Mouse (Mus musculus) mesoderm, embryonic 11.5 days (tissue): ENCODE results near the gene Esm1.
A peak's percentile ranks its signal among the peaks of the same experiment; 100 is the strongest.
"Not testable (repeated sequence)": the region's sequence is repeated elsewhere in the genome, so short reads cannot be mapped to it uniquely, and the experiment has no call there.

Source experiments
- DNase-seq: peaks from one replicate; pipeline ENCODE4 v3.0.0-alpha.2; 2012; ENCODE audit warnings: low read depth, low spot score

Gene Esm1

GRCm38 (mm10) chr13:113227666-113228463 lies 18.4 kb downstream of the Esm1 start:
- DNase-seq, result no peak

- no peak for DNase-seq
These were observed 32.7 kb downstream of the Esm1 start for GRCm38 (mm10) chr13:113242129-113242528.

DNA sequence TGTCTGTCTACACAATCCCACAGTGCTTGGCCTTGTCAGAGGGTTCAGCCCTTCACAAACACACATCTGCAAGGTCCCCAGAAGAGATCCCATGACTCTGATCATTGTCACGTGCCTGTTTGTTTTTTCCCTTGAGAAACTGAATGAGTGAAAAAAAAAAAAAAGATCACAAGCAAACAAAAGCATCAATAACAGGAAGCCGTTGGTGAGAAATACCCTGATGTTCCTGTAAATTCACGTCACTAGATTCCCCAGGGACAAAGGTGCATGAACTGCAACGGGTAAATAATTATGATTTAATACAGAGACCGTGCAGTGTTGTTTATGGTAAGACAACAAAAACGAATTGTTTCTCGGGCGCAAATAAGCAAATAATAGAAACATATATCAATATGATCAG lies 35.6 kb downstream of the Esm1 start:
- DNase-seq, result no peak

- not testable (repeated sequence) for DNase-seq
These were observed 43.1 kb downstream of the Esm1 start for GRCm38 (mm10) chr13:113252580-113252979.

- DNase-seq, result no peak
These were observed 47.3 kb downstream of the Esm1 start for GRCm38 (mm10) chr13:113256766-113257165.

- DNase-seq, result no peak
These were observed 47.7 kb downstream of the Esm1 start for GRCm38 (mm10) chr13:113257190-113257589.

GRCm38 (mm10) chr13:113259237-113259636 lies 49.8 kb downstream of the Esm1 start:
- no peak for DNase-seq

DNA sequence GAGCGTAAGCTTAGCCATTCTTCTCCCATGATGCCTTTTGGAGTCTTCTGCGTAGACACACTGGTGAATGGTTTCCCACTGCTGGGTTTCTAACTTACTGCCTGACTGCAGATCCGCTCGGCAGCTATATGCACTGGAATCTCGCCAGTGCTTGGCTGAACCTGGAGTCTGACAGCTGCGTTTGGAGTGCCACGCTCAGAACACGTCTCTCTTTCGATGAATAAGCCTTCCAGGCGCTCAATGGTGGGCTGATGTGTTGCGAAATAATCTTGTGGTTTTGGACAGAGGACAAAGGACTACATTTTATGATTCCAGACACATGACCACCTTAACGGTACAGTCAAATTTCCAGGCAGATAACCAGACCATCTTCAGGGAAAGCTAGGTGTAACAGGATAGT lies 53.4 kb downstream of the Esm1 start:
- no peak for DNase-seq

- DNase-seq, result peak; percentile 37
These were observed 55.8 kb downstream of the Esm1 start for GRCm38 (mm10) chr13:113265257-113265656.

GRCm38 (mm10) chr13:113266495-113266951 lies 57.1 kb downstream of the Esm1 start:
- DNase-seq, result peak; percentile 80

DNA sequence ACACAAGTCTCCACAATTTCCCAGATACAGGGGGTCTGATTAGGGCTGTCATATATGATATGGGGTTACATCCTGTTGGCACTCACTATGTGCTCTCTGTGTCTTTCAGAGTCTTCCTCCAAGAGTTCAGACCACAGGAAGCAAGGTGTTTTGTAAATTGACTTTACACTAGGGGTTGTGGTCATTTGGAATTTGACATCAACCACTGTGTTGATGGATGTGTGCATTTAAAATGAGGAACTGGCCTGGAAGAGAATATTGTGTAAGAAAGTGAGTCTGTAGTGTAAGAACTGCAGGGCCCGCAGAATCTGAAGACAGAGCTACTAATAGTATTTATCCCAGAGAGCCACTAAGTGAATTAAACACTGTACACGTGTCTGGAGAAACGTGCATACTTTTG lies 57.7 kb downstream of the Esm1 start:
- no peak for DNase-seq
